In genomic region chr14:58111562-58111961, GRCm38 (mm10) we compare ENCODE assay signal across 12 mouse cellular contexts.
"Had no signal": no experiment of that assay in that cellular context is flagged by ENCODE, and none has a peak within 500 bp of the region (broad histone marks: within the 10 kb centered on the region; RNA-seq: fewer than 3 reads in every experiment).

No protein-coding gene starts in this region.

- H3K4me3 ChIP-seq: limb, embryonic 12.5 days; liver, embryonic 13.5 days; lung, embryonic 15.5 days; megakaryocyte, embryonic 14.5 days had no signal

- DNase-seq: kidney, postnatal 10 days; kidney, postnatal 4 days; liver; liver, embryonic 13.5 days; liver, postnatal 0 days; lung, postnatal 14 days; thymus, postnatal 14 days had no signal

- ATAC-seq: liver, postnatal 0 days had no signal

- H3K27ac ChIP-seq: limb, embryonic 12.5 days; liver, embryonic 13.5 days; lung, embryonic 15.5 days; macrophage; stomach, postnatal 0 days had no signal
